Mouse (Mus musculus) bone marrow macrophage, adult 2 months (primary cell): Measurements from ENCODE around the gene Gadl1.

Experiments used
- CTCF ChIP-seq: IDR thresholded peaks from 2 replicates; pipeline ENCODE4 v1.5.1; 2012; ENCODE audit warnings: low read depth, mild to moderate bottlenecking, low read length, moderate library complexity
- POLR2A ChIP-seq: IDR thresholded peaks from 2 replicates; pipeline ENCODE4 v1.6.1; 2012; ENCODE audit warnings: mild to moderate bottlenecking, low read depth, low read length, borderline replicate concordance

DNA sequence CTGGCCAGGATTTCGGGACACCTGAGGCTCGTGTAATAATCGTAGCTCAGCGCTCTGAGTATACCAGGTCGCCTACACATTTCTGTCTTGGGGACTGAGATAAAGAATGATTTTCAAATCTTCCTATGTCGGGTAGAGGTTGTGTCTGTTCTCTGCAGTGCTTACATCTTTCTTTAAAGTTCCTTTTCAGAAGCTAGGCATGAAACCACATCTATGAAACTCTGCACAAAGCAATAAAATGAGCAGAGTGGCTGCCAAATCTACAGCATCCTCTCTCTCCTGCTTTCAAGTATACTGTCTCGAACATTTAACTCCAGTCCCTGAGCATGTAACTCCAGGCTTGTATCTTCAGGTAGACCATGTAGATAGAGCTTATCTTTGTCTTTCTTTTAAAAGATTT lies 109.3 kb downstream of the Gadl1 start:
- TF ChIP-seq CTCF = no peak
- no peak for TF ChIP-seq POLR2A
